Mouse (Mus musculus) embryonic fibroblast, embryonic 13.5 days (primary cell): ENCODE results near the gene Gm10401.

Experiments
- CTCF ChIP-seq: IDR thresholded peaks from 2 replicates; pipeline ENCODE4 v1.5.1; 2011; ENCODE audit warnings: mild to moderate bottlenecking, control low read depth, low read length, moderate library complexity, borderline replicate concordance; ENCODE audit not compliant: insufficient read depth
- POLR2A ChIP-seq: IDR thresholded peaks from 2 replicates; pipeline ENCODE4 v1.6.1; 2011; ENCODE audit warnings: low read depth, mild to moderate bottlenecking, control low read depth, low read length, moderate library complexity

GRCm38 (mm10) chr5:115134234-115135165, 36.4 kb upstream of the Gm10401 start, which contains the start of gene Unc119b:
- no peak for TF ChIP-seq CTCF
- TF ChIP-seq POLR2A: peak; percentile 69
